Mouse (Mus musculus) cerebellum, adult 9-11 months (tissue): ENCODE measurements around the gene Txnrd1.

Source experiments
- DNase-seq: peaks from one replicate; pipeline ENCODE4 v3.0.0; 2022

Gene Txnrd1

DNA sequence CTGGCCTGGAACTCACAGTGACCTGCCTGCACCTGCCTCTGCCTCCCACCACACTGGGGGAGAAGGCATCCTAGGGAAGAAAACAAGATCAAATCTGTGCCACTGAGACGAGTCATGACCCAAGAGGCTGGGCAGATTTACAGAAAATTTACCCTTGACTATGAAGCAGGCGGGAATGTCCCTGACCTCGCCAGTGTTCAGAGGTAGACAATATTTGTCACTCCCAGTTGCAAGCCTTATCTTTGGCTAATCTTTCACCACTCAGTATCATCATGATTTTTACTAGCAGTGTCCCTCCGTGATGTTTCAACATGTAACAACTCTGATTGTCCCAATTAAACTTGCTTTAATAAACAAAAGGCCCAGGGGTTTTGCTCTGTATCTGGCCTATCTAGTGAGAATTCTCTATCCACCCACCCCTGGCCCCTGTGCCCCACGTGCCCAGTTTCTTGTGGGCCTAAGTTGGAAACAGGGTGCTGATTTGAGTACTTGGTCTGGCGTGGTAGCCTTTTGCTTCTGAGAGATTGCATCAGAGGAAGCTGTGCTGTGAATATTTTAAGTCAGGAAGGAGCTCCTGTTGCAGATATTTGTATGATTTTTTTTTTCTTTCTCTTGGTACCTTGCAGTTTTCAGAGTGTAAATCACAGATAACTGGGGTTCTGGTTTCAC is 34.8 kb downstream of the Txnrd1 start:
- DNase-seq, result no peak

DNA sequence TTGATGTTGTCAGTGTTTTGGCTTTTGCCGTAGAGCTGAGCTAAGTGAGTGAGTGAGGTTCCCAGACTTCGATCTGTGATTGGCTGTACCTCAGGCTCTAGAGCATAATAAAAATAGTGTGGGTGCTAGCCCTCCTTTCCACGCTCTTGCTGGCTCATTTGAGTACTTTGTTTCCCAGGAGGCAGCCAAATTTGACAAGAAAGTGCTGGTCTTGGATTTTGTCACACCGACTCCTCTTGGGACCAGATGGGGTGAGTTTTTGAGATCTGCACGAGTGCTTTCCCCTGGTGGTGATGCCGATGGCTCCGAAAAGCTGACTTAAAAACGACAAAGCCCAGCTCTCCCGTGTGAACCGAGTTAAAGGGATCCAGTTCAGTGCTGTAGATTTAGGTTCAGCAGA is 41.7 kb downstream of the Txnrd1 start:
- DNase-seq, result no peak

- no peak for DNase-seq
These were observed 42.5 kb downstream of the Txnrd1 start for GRCm38 (mm10) chr10:82876076-82876796.

DNA sequence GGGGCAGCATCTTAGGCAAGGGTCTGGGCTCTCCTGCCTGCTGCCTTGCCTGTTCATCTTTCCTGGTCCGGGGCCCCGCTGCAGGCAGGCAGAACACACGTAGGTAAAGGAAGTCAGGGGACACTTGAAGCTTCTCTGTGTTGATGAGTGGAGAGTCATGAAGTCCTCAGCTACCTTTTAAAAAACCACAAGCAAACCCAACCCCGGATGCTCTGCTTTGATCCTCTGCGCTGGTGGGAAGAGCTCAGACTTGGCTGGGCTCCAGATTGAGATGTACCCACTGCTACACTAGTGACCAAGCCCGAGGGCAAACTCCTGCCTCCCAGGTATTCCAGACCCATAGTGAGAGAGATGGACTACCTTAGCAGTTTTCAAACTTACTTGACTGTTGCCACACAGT is 53.6 kb downstream of the Txnrd1 start:
- no peak for DNase-seq

- no peak for DNase-seq
These were observed 54.8 kb downstream of the Txnrd1 start for GRCm38 (mm10) chr10:82888576-82888975.

DNA sequence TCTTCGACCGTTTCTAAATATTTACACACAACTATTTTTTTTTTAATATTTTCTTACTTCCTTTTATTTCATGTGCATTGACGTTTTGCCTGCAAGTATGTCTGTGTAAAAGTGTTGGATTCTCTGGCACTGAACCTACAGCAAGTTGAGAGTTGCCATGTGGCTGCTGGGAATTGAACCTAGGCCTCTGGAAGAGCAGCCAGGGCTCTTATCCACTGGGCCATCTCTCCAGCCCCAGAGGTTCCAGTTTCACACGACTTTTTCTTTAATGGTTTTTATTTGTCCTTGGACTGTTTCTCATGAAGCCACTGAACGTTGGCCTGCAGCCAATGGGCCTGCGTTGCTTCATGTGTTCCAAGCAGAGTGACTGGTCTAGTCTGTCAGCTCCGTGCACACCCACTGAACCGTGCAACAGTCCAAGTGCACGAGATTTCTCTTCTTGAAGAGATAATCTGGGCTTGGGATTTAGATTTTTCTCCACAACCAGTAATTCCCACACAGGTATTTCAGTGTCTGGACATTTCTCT is 55.8 kb downstream of the Txnrd1 start:
- no peak for DNase-seq

GRCm38 (mm10) chr10:82890936-82891335 is 57.2 kb downstream of the Txnrd1 start:
- DNase-seq, result no peak

GRCm38 (mm10) chr10:82891427-82891826 is 57.7 kb downstream of the Txnrd1 start:
- no peak for DNase-seq

- no peak for DNase-seq
These were observed 58.8 kb downstream of the Txnrd1 start for GRCm38 (mm10) chr10:82892442-82893055.

DNA sequence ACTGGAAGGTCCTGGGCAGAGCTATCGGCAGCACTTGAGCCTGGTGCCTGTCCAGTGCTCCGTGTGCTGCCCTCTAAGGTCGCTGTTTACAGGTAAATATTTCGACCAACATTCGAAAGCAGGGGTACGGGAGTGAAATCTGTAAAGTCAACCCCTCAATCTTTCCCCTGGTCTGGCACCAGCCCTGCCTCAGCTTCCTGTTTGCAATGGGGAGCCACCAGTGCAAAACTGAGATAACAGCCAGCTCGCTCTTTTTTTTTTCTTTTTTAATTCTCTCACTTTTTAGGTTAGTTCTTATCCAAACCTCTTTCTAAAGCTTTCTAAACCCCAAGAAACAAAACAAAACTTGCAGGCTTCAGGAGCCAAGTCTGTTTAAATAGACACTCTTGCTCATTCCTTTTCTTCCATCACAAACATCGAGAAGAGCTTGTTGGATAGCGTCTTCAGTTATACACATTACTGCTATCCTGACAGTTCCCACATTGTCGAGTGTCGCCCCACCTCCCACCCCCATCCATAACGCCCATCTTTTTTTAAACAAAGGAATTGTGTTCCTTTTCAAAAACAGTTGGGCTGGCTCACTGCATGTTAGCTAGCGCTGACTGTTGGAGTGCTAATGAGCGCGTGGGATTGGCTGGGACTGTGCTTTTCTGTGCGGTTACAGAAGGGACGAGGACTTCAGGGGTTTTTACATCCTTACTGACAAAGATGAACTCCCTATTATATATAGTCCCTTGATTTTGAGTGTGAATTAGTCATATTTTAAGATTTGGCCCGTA is 60.3 kb downstream of the Txnrd1 start:
- DNase-seq, result no peak

- DNase-seq, result no peak
These were observed 64.2 kb downstream of the Txnrd1 start for GRCm38 (mm10) chr10:82897936-82898335.

DNA sequence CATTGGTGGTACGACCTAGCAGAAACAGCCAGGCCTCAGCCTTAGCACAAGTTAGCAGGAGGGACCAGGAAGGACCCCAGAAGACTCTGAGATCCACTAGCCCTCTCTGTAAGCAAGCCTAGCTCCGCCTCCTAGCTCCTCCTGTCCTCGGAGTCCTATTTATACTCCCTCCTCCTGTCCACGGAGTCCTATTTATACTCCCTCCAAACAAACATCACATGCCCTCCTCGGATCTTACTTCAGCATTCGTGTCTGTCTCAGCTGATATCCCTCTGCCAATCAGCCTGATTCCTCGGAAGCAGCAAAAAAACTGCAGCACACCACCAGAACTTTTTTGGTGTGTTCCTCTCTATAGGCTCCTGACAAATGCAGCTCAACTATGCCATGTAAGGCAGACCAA is 65.1 kb downstream of the Txnrd1 start:
- no peak for DNase-seq

DNA sequence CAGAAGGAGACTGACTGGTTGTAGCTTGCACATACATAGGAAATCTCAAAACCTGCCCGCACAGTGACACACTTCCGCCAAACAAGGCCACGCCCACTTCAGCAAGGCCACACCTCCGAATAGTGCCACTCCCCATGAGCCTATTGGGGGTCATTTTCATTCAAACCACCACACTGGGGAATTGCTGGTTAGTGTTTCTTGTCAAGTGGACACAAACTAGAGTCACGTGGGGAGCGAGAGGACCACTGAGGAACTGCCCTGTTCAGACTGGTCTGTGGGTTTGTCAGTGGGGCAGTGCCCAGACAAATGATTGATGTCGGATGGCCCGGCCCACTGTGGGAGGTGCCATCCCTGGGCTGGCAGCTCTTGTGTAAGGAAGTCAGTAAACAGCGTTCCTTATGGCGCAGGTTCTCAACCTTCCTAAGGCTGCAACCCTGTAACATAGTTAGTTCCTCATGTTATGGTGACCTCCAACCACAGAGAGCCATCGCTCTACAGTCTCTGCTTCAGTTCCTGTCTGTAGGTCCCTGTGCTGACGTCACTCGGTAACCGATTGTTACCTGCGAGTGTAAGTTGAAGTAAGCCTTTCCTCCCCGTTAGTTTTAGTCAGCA is 66.2 kb downstream of the Txnrd1 start:
- DNase-seq, result no peak

DNA sequence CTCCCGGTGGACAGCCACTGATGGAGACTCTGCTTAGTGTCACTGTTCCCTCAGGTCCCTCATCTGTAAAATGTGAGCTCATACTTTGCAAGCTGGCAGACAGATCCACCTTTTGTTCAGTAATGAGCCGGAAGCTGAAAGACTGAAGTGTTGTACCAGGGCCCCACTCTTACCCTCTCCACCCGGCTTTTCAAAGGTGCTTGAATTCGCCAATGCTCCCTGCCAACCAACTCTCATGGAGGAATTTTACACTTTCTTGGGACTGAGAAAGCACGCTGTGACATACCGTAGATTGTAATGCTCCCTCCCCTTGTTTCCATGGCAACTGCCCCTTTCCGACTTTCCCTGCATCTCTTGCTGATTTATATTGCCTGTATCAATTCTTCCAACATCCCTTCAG is 66.8 kb downstream of the Txnrd1 start:
- DNase-seq, result no peak

GRCm38 (mm10) chr10:82901436-82901835 is 67.7 kb downstream of the Txnrd1 start:
- DNase-seq, result peak; percentile 70

- DNase-seq, result no peak
These were observed 74.8 kb downstream of the Txnrd1 start for GRCm38 (mm10) chr10:82908526-82908925.

- DNase-seq, result peak; percentile 40
These were observed 75.6 kb downstream of the Txnrd1 start for GRCm38 (mm10) chr10:82909382-82909781.

- no peak for DNase-seq
These were observed 76.4 kb downstream of the Txnrd1 start for GRCm38 (mm10) chr10:82910198-82910597.

DNA sequence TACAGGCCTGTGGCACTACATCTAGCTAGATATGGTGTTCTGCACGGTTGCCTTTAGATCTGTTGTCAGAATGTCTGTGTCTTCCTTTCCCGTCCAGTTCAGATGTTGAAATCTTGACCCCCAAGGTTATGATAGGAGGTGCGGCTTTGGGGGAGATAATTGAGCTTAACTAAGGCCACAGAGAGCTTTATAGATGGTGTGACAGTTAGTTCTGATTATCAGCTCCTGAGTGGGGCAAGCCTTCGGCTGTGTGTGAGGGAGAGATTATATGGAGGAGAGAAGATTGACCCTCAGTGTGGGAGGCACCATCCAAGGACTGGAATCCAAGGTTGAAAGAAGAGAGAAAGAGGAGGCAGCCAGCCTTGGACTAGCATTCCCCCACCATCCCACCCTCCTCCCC is 79.5 kb downstream of the Txnrd1 start:
- DNase-seq, result no peak

GRCm38 (mm10) chr10:82913772-82914171 is 80.0 kb downstream of the Txnrd1 start:
- DNase-seq, result no peak

GRCm38 (mm10) chr10:82918675-82919074 is 84.9 kb downstream of the Txnrd1 start:
- no peak for DNase-seq

DNA sequence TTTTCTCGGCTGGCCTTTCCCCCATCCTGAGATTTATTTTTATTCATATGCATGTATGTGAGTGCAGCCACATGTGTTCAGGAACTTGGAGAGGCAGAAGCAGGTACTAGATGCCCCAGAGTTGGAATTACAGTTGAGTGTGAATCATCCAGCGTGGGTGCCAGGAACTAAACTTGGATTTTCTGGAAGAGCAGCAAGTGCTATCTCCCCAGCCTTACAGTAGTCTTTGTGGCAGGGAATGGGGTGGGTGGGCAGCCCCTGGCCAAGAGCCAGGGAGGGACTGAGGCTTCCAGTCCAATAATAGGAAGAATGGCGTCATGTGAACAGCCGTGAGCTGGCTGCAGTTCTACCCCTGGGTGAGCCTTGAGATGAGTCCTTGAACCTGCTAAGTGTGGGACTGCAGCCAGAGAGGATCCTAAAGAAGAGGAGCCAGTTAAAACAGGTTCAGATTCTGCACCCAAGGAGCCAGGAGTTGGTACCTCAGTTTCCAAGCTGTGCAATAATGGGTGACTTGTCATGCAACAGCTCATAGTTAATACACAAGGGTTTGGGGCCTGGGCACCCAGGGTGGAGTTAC is 85.7 kb downstream of the Txnrd1 start:
- no peak for DNase-seq
